Comparison of ENCODE assay signal across 17 mouse cellular contexts in the genomic region with DNA sequence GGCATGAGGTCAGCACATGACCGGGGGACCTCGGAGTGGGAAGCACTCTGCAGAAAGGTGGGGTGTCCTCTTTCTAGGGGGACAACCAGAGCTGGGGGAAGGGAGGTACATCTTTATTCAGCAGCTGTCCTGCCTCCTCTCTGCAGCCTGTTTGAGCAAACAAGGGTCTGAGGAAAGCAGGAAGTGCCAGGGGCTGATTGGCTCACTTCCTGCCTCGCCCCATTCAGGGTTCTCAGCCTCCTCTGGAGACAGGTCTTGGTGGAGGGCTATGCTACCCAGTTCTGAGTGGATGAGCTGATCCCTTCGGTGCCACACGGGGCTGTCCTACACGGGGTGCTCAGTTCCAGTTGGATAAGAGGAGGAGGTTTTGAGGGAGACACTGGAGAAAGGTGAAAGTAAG. TPM values are rescaled to one million over a fixed set of nuclear protein-coding genes. Genes with fewer than 3 reads are reported as not detected.
A peak's percentile ranks its signal among the peaks of the same experiment; 100 is the strongest.
DNase-seq lines count a peak whose midpoint lies in the region; ATAC-seq lines count a peak whose summit lies in the region.
"Had no signal": no experiment of that assay in that cellular context is flagged by ENCODE, and none has a peak within 500 bp of the region (broad histone marks: within the 10 kb centered on the region; RNA-seq: fewer than 3 reads in every experiment).

No protein-coding gene starts in this region.

- peaks cover 29% of the 10 kb centered on the region for H3K36me3 ChIP-seq in heart, embryonic 10.5 days

- DNase-seq in heart, embryonic 10.5 days (ENCODE audit: low spot score) = no peak
- DNase-seq in heart, postnatal 25 days (ENCODE audit: low spot score) = no peak
- DNase-seq in lung, postnatal 14 days = peak; percentile 35
- DNase-seq in lung, postnatal 25 days (ENCODE audit: low spot score) = no peak
- peak; percentile 60 to 61 for DNase-seq in thymus, postnatal 10 days (ENCODE audit: low spot score in 2 of 2)
- DNase-seq in Muller cell, postnatal 12 days (ENCODE audit: inconsistent ontology term) = no peak
- DNase-seq in spleen, adult 12 weeks (ENCODE audit: low spot score) = no peak
- DNase-seq: cerebellum, adult 9-10 months; kidney, adult 11 months; layer of hippocampus, postnatal 36 days; right cerebral cortex, postnatal 25 days had no signal

- H3K4me1 ChIP-seq in heart, embryonic 10.5 days = peaks cover 25% of the 10 kb centered on the region

- no peak overlapping the region for H3K4me3 ChIP-seq in heart, embryonic 10.5 days
- H3K4me3 ChIP-seq: erythroblast, embryonic 14.5 days; heart, embryonic 13.5 days; lung, embryonic 15.5 days; neural tube, embryonic 13.5 days had no signal

- H3K27ac ChIP-seq in heart, embryonic 10.5 days = peak overlapping the region; percentile 62
- H3K27ac ChIP-seq: heart, embryonic 13.5 days; lung, embryonic 15.5 days; neural tube, embryonic 13.5 days had no signal

- H3K9me3 ChIP-seq in heart, embryonic 10.5 days = no peaks in the 10 kb centered on the region
- H3K9me3 ChIP-seq: heart, embryonic 13.5 days; lung, embryonic 15.5 days; neural tube, embryonic 13.5 days had no signal

- 72% methylated on average over 6 of the region's 6 CpGs for WGBS in heart, embryonic 10.5 days

- intact Hi-C loops in heart, postnatal 25 days (cut with DNase I) = no loop called here

- ATAC-seq in hematopoietic stem cell, adult 5-6 weeks (replicated peaks in 1 of 2; ENCODE audit: insufficient read depth in 1 of 2, low FRiP score in 2 of 2, low TSS enrichment in 1 of 2, low read depth in 1 of 2, poor library complexity in 2 of 2, severe bottlenecking in 2 of 2) = peak; percentile 65 to 77; a peak in 3 of 4 replicates

- H3K27me3 ChIP-seq in heart, embryonic 10.5 days (ENCODE audit: insufficient read depth, poor library complexity, severe bottlenecking) = no peaks in the 10 kb centered on the region
- H3K27me3 ChIP-seq: heart, embryonic 13.5 days; lung, embryonic 15.5 days; neural tube, embryonic 13.5 days had no signal

RNA-seq across cellular contexts. Expression of a gene that starts 11.8 kb away (rescaled TPM):
- polyA plus RNA-seq in heart, embryonic 10.5 days (2016; fragmentation: Nextera tagmentation; extraction: Ambion mirVana) = 4.6 and 9.0 TPM in 2 replicates
- total RNA-seq in heart, postnatal 25 days (2021) = 1 to 10 TPM; 3.5 to 3.7 TPM
- 19.1 and 22.1 TPM in 2 replicates for total RNA-seq in hematopoietic stem cell, adult 5-6 weeks (2017)

RNA-seq across cellular contexts. Expression of a gene that starts 29.1 kb away (rescaled TPM):
- not detected in 2 replicates for polyA plus RNA-seq in heart, embryonic 10.5 days (2016; fragmentation: Nextera tagmentation; extraction: Ambion mirVana)
- under 1 TPM; 0.50 to 0.60 TPM for total RNA-seq in heart, postnatal 25 days (2021)
- not detected in 2 replicates for total RNA-seq in hematopoietic stem cell, adult 5-6 weeks (2017)
- total RNA-seq: layer of hippocampus, postnatal 36 days had no signal
- polyA plus RNA-seq: erythroblast, embryonic 14.5 days; heart, embryonic 13.5 days; lung, embryonic 15.5 days; neural tube, embryonic 13.5 days had no signal

RNA-seq across cellular contexts. Expression of a gene that starts 35.4 kb away (rescaled TPM):
- not detected in 2 replicates for polyA plus RNA-seq in heart, embryonic 10.5 days (2016; fragmentation: Nextera tagmentation; extraction: Ambion mirVana)
- total RNA-seq in heart, postnatal 25 days (2021) = 1 to 10 TPM; 1.3 to 1.5 TPM
- not detected in 2 replicates for total RNA-seq in hematopoietic stem cell, adult 5-6 weeks (2017)
- total RNA-seq: gastrocnemius, adult 18-20 months; layer of hippocampus, postnatal 36 days had no signal
- polyA plus RNA-seq: erythroblast, embryonic 14.5 days; heart, embryonic 13.5 days; lung, embryonic 15.5 days; neural tube, embryonic 13.5 days had no signal

RNA-seq across cellular contexts. Expression of a gene that starts 47.0 kb away (rescaled TPM):
- polyA plus RNA-seq in heart, embryonic 10.5 days (2016; fragmentation: Nextera tagmentation; extraction: Ambion mirVana) = not detected in 2 replicates
- total RNA-seq in heart, postnatal 25 days (2021) = 1 to 10 TPM in 1 of 2 experiments, under 1 TPM in 1; 0.44 to 1.1 TPM
- 0.84 and 11.3 TPM in 2 replicates for total RNA-seq in hematopoietic stem cell, adult 5-6 weeks (2017)
- total RNA-seq: layer of hippocampus, postnatal 36 days had no signal
- polyA plus RNA-seq: erythroblast, embryonic 14.5 days; heart, embryonic 13.5 days; lung, embryonic 15.5 days; neural tube, embryonic 13.5 days had no signal

Comparison
In these comparisons a context has a peak if more than half of its experiments do, and no peak if none do; other contexts are left out.
1. DNase-seq: peak in lung, postnatal 14 days (single experiment) and thymus, postnatal 10 days (2 of 2); none in heart, embryonic 10.5 days (single experiment), heart, postnatal 25 days (single experiment), lung, postnatal 25 days (single experiment), Muller cell, postnatal 12 days (single experiment) and spleen, adult 12 weeks (single experiment).